8 mouse cellular contexts compared by ENCODE assay signal in genomic region chr4:155094565-155094964, GRCm38 (mm10). TPM values are rescaled to one million over a fixed set of nuclear protein-coding genes. Genes with fewer than 3 reads are reported as not detected.
A peak's percentile ranks its signal among the peaks of the same experiment; 100 is the strongest.
DNase-seq lines count a peak whose midpoint lies in the region; ATAC-seq and TF ChIP-seq lines count a peak whose summit lies in the region.

No protein-coding gene starts in this region.

- no peak overlapping the region for H3K4me3 ChIP-seq in forebrain, embryonic 12.5 days (replicated peaks)
- H3K4me3 ChIP-seq in kidney, postnatal 0 days (replicated peaks; ENCODE audit: low read depth, low read length): no peak overlapping the region
- no peak overlapping the region for H3K4me3 ChIP-seq in spleen, adult 2 months (ENCODE audit: extremely low read depth, insufficient read depth, insufficient read length)

- peak; percentile 68 for ATAC-seq in forebrain, embryonic 12.5 days (ENCODE audit: low FRiP score)
- ATAC-seq in kidney, postnatal 0 days (replicated peaks; ENCODE audit: low FRiP score, low read depth): peak; percentile 59

- peak; percentile 61 for DNase-seq in urinary bladder, postnatal 14 days (ENCODE audit: low spot score)
- no peak for DNase-seq in urinary bladder, adult 18-20 months (ENCODE audit: low spot score in 2 of 2)
- DNase-seq in c-Kit-positive CD71-negative TER-119-negative erythroid progenitor cells, embryonic 14.5 days (ENCODE audit: low read depth): peak; percentile 45
- DNase-seq in kidney, postnatal 0 days (ENCODE audit: low spot score): peak; percentile 46
- peak; percentile 58 to 70 for DNase-seq in lung, postnatal 4 days
- peak; percentile 27 to 60 for DNase-seq in spleen, adult 2 months (ENCODE audit: low read depth in 1 of 2, low spot score in 2 of 2)
- no peak for DNase-seq in frontal cortex, postnatal 10 days (ENCODE audit: low spot score in 2 of 2)

- H3K4me2 ChIP-seq in forebrain, embryonic 12.5 days: no peak overlapping the region
- no peak overlapping the region for H3K4me2 ChIP-seq in kidney, postnatal 0 days (ENCODE audit: low read length)

- TF ChIP-seq POLR2A in spleen, adult 2 months (IDR thresholded peaks at IDR 0.05; ENCODE audit: low read depth, low read length): no peak

- TF ChIP-seq CTCF in kidney, postnatal 0 days (IDR thresholded peaks at IDR 0.05; ENCODE audit: low read depth): peak; percentile 78
- TF ChIP-seq CTCF in spleen, adult 2 months (IDR thresholded peaks at IDR 0.05; ENCODE audit: extremely low read depth, insufficient read depth, insufficient read length, insufficient replicate concordance): peak; percentile 65; the same call in 1 of the 2 replicates

- no peak overlapping the region for H3K9ac ChIP-seq in forebrain, embryonic 12.5 days
- no peak overlapping the region for H3K9ac ChIP-seq in kidney, postnatal 0 days (ENCODE audit: low read depth, low read length)

- whole genome bisulfite sequencing in forebrain, embryonic 12.5 days: 66% methylated on average over 3 of the region's 3 CpGs
- 63% methylated on average over 3 of the region's 3 CpGs for WGBS in kidney, postnatal 0 days
- WGBS in spleen, adult 2 months: 74% methylated on average over 3 of the region's 3 CpGs

- H3K4me1 ChIP-seq in forebrain, embryonic 12.5 days: peaks cover 4% of the 10 kb centered on the region; the same call in 1 of the 2 replicates
- no peaks in the 10 kb centered on the region for H3K4me1 ChIP-seq in kidney, postnatal 0 days (replicated peaks; ENCODE audit: insufficient read depth, low read length)
- H3K4me1 ChIP-seq in spleen, adult 2 months (ENCODE audit: control insufficient read depth, insufficient read depth, insufficient read length): peaks cover 3% of the 10 kb centered on the region; the same call in 1 of the 2 replicates

- H3K27ac ChIP-seq in forebrain, embryonic 12.5 days: no peak overlapping the region
- no peak overlapping the region for H3K27ac ChIP-seq in kidney, postnatal 0 days
- peak overlapping the region; percentile 34; the same call in 1 of the 2 replicates for H3K27ac ChIP-seq in spleen, adult 2 months (ENCODE audit: insufficient read depth, low read length)

- no peaks in the 10 kb centered on the region for H3K27me3 ChIP-seq in forebrain, embryonic 12.5 days
- H3K27me3 ChIP-seq in kidney, postnatal 0 days (ENCODE audit: insufficient read depth, low read length): no peaks in the 10 kb centered on the region
- no peaks in the 10 kb centered on the region for H3K27me3 ChIP-seq in spleen, adult 2 months (ENCODE audit: control insufficient read depth, insufficient read depth, low read length)

- H3K9me3 ChIP-seq in forebrain, embryonic 12.5 days: no peaks in the 10 kb centered on the region
- H3K9me3 ChIP-seq in kidney, postnatal 0 days (replicated peaks; ENCODE audit: low read length): no peaks in the 10 kb centered on the region

- no peaks in the 10 kb centered on the region for H3K36me3 ChIP-seq in forebrain, embryonic 12.5 days (replicated peaks)
- no peaks in the 10 kb centered on the region for H3K36me3 ChIP-seq in kidney, postnatal 0 days (ENCODE audit: insufficient read depth, low read length)
- no peaks in the 10 kb centered on the region for H3K36me3 ChIP-seq in spleen, adult 2 months (ENCODE audit: control insufficient read depth, insufficient read depth, low read length)

RNA-seq across cellular contexts. Expression of gene Morn1, which starts 8.2 kb away (rescaled TPM):
- 6.9 and 7.0 TPM in 2 replicates for polyA plus RNA-seq in forebrain, embryonic 12.5 days (2016; fragmentation: Nextera tagmentation; extraction: Ambion mirVana)
- 7.0 and 7.6 TPM in 2 replicates for polyA plus RNA-seq in kidney, postnatal 0 days (2015; fragmentation: Nextera tagmentation; extraction: Ambion mirVana)
- 3.6 and 3.7 TPM in 2 replicates for polyA plus RNA-seq in spleen, adult 2 months (2012; rRNA removed)

RNA-seq across cellular contexts. Expression of gene Rer1, which starts 8.4 kb away (rescaled TPM):
- polyA plus RNA-seq in forebrain, embryonic 12.5 days (2016; fragmentation: Nextera tagmentation; extraction: Ambion mirVana): 128 and 129 TPM in 2 replicates
- 194 and 205 TPM in 2 replicates for polyA plus RNA-seq in kidney, postnatal 0 days (2015; fragmentation: Nextera tagmentation; extraction: Ambion mirVana)
- polyA plus RNA-seq in spleen, adult 2 months (2012; rRNA removed): 37.7 and 44.1 TPM in 2 replicates

RNA-seq across cellular contexts. Expression of gene Pex10, which starts 27.7 kb away (rescaled TPM):
- 17.2 and 19.3 TPM in 2 replicates for polyA plus RNA-seq in forebrain, embryonic 12.5 days (2016; fragmentation: Nextera tagmentation; extraction: Ambion mirVana)
- polyA plus RNA-seq in kidney, postnatal 0 days (2015; fragmentation: Nextera tagmentation; extraction: Ambion mirVana): 18.3 and 19.7 TPM in 2 replicates
- 14.3 and 14.4 TPM in 2 replicates for polyA plus RNA-seq in spleen, adult 2 months (2012; rRNA removed)

RNA-seq across cellular contexts. Expression of gene Plch2, which starts 38.0 kb away (rescaled TPM):
- polyA plus RNA-seq in forebrain, embryonic 12.5 days (2016; fragmentation: Nextera tagmentation; extraction: Ambion mirVana): 4.2 and 5.3 TPM in 2 replicates
- 2.1 and 2.3 TPM in 2 replicates for polyA plus RNA-seq in kidney, postnatal 0 days (2015; fragmentation: Nextera tagmentation; extraction: Ambion mirVana)
- polyA plus RNA-seq in spleen, adult 2 months (2012; rRNA removed): 0.20 and 0.29 TPM in 2 replicates

Comparison
In these comparisons a context has a peak if more than half of its experiments do, and no peak if none do; other contexts are left out.
1. DNase-seq: peak in urinary bladder, postnatal 14 days (single experiment), c-Kit-positive CD71-negative TER-119-negative erythroid progenitor cells, embryonic 14.5 days (single experiment), kidney, postnatal 0 days (single experiment), lung, postnatal 4 days (2 of 2) and spleen, adult 2 months (2 of 2); none in urinary bladder, adult 18-20 months (0 of 2) and frontal cortex, postnatal 10 days (0 of 2).